Mouse (Mus musculus) T-helper 1 cell (primary cell): Measurements from ENCODE around the gene BC048562.

Experiments used
- in situ Hi-C: fragments of 300-600 bp; cut with MboI, MseI; formaldehyde crosslinking; loops from one replicate; pipeline ENCODE4 v1.15.1; 2025; ENCODE audit warnings: high pct_unique_total_duplicates

Gene BC048562

DNA sequence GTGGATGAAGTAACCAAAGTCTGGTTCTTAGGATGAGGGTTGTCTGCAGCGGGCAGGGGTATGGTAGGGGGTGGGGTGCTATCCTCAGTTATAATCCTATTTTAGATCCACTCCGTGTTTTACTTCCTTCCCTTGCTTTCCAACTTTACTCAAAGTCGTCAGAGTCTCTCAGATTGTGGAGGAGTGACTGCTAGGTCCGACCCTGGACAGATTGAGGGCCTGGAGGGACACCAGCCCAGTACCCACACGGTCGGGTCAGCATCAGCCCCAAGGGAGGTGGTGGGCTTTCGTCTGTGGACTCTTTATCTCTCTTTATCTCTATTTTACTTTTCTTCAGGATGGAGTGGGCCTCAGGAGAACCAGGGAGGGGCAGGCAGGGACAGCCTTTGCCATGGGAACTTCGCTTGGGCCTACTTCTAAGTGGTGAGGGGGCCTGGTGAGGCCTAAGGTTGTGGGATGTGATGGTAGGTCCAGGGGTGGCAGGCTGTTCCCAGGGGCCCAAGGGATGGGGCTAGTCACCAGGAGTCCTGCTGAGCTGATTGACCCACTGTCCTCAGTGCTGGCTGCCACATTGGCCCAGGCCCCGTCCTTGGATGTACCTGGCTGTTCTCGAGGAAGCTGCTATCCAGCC, 43.6 kb downstream of the BC048562 start, which contains the start of gene Lamb2:
Gene Lamb2 (plus strand): TSS at position 16 of the 631 bp plus-strand sequence.
- in situ Hi-C loops = loop anchor here (10.0 kb wide), 1 partner anchor 435 kb away; the partner anchor contains the start of gene Tmem89

- in situ Hi-C loops = loop anchor here (10.0 kb wide), 1 partner anchor 434 kb away; the partner anchor contains the start of gene Tmem89
These were observed 44.7 kb downstream of the BC048562 start for GRCm38 (mm10) chr9:108480813-108481519.

- in situ Hi-C loops = loop anchor here (10.0 kb wide), 1 partner anchor 433 kb away; the partner anchor contains the start of gene Tmem89
These were observed 45.4 kb downstream of the BC048562 start for GRCm38 (mm10) chr9:108481520-108482210.

DNA sequence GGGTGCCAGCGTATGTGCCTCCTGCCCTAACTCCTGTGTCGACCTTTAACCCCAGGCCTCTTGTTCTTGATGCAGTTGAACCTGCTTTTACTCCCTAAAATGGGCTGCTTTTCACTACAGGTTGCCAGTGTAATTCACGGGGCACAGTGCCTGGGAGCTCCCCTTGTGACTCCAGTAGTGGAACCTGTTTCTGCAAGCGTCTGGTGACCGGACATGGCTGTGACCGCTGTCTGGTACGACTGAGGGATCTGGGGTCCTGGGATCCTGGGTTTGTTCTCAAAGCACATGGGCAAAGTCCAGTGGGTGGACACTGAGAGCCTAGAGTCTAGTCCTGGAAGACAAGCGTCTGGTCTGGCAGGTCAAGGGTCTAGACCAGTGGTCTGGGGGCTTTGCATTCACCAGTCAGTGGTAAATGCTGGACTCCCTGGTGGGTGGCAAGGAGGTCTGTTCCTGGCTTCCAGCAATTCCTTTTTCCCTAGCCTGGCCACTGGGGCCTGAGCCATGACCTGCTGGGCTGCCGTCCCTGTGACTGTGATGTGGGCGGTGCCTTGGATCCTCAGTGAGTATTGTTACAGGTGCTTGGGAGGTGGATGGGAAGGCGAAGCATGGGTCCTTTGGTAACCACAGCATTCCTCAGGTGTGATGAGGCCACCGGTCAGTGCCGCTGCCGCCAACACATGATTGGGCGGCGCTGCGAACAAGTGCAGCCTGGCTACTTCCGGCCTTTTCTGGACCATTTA, 46.9 kb downstream of the BC048562 start:
- in situ Hi-C loops = loop anchor here (10.0 kb wide), 1 partner anchor 432 kb away; the partner anchor contains the start of gene Tmem89

DNA sequence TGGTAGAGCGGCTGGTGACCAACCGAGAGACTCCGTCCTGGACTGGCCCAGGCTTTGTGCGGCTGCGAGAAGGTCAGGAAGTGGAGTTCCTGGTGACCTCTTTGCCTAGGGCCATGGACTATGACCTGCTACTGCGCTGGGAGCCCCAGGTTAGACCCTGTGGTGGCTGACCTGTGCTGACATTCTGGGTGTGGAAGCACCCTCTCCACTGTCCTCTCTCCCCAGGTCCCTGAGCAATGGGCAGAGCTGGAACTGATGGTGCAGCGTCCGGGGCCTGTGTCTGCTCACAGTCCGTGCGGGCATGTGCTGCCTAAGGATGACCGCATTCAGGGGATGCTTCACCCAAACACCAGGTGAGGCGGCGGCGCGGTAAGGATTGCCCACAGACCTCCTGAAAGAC, 47.7 kb downstream of the BC048562 start:
- in situ Hi-C loops = loop anchor here (10.0 kb wide), 1 partner anchor 431 kb away; the partner anchor contains the start of gene Tmem89

DNA sequence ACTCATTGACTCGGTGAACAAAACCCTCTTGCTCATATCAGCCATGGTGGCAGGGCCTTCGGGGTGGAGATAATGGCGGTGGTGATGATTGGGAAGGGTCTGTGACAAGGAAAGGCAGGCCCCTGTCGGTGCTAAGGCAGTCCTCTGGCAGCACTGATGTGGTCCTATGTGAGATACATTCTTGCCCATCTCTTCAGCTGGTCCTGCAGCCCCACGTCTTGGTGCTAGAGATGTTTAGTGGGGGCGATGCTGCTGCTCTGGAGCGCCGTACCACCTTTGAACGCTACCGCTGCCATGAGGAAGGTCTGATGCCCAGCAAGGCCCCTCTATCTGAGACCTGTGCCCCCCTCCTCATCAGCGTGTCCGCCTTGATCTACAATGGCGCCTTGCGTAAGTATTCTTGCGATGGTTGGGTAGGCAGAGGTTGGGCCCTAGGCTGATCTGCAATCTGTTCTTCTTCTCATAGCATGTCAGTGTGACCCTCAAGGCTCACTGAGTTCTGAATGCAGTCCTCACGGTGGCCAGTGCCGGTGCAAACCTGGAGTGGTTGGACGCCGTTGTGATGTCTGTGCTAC, 49.1 kb downstream of the BC048562 start:
- in situ Hi-C loops = loop anchor here (10.0 kb wide), 1 partner anchor 429 kb away; the partner anchor contains the start of gene Tmem89

DNA sequence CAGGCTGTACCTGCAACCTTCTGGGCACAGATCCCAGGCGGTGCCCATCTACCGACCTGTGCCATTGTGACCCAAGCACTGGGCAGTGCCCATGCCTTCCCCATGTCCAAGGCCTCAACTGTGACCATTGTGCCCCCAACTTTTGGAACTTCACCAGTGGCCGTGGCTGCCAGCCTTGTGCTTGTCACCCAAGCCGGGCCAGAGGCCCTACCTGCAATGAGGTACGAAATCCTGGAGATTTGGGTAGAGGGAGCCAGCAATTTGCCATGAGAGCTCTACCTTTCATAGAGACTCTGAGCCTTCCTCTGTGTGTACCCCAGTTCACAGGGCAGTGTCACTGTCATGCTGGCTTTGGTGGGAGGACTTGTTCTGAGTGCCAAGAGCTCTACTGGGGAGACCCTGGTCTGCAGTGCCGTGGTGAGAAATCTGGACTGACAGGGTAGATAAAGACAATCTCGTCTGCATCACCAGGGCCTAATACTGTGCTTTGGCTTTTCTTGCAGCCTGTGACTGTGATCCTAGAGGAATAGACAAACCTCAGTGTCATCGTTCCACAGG, 50.8 kb downstream of the BC048562 start:
- in situ Hi-C loops = loop anchor here (10.0 kb wide), 1 partner anchor 428 kb away; the partner anchor contains the start of gene Tmem89

DNA sequence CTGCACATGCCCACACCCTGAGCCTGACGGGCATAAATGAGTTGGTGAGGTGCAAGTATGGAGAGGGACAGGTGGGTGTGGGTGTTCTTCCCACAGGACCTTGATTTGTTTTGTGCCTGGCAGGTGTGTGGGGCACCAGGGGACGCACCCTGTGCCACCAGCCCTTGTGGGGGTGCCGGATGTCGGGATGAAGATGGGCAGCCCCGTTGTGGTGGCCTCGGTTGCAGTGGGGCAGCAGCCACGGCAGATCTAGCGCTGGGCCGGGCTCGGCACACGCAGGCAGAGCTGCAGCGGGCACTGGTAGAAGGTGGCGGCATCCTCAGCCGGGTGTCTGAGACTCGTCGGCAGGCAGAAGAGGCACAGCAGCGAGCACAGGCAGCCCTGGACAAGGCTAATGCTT, 52.1 kb downstream of the BC048562 start:
- in situ Hi-C loops = loop anchor here (10.0 kb wide), 1 partner anchor 426 kb away; the partner anchor contains the start of gene Tmem89

DNA sequence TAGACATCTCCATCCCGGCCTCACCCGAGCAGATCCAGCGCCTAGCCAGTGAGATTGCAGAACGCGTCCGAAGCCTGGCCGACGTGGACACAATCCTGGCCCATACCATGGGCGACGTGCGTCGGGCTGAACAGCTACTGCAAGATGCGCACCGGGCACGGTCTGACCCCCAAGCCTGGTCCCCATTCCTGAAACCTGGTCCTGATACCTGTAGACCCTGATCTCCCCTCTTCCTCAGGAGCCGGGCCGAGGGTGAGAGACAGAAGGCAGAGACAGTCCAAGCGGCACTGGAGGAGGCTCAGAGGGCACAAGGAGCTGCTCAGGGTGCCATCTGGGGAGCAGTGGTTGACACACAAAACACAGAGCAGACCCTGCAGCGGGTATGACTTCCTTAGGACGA, 52.9 kb downstream of the BC048562 start:
- in situ Hi-C loops = loop anchor here (10.0 kb wide), 1 partner anchor 426 kb away; the partner anchor contains the start of gene Tmem89

- in situ Hi-C loops = loop anchor here (10.0 kb wide), 1 partner anchor 425 kb away; the partner anchor contains the start of gene Tmem89
These were observed 53.6 kb downstream of the BC048562 start for GRCm38 (mm10) chr9:108489702-108490558.

DNA sequence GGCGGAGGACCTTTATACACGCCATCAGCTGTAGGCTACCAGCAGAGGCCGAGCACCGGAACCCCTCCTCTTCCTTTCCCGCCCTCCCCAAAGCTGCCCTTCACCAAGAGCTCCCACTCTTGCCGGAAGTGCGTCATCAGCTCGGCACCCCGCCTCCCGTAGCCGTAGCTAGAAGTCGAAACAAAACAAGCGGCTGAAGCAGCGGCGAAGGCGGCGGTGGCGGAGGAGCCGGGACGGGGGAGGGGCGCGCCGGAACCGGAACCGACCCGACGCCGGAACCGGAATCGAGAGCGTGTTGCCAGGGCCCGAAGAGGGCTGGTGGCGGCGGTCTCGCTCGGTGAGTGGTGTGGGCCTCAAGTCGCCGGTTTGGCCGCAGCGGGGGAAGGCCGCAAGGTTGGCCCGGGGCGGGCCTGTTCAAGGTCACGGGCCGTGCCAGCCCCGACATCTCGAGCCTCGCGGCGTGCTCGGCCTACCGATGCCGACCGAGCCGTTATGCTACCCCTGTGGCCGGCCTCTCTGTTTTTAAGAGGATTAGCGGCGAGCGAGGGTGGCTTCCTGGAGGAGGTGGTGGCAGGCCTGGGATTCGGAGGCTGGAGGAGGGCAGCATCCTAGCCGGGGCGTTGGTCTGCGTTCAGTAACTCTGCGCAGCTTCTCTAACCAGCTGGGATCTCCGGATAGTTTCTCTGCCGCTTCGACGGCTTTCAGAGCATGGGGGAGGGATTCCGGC, 54.4 kb downstream of the BC048562 start, which contains the start of gene Usp19:
Gene Usp19 (plus strand): TSS at position 44 of the 727 bp plus-strand sequence.
- in situ Hi-C loops = no loop called here

GRCm38 (mm10) chr9:108491286-108491580, 55.0 kb downstream of the BC048562 start:
- in situ Hi-C loops = no loop called here

DNA sequence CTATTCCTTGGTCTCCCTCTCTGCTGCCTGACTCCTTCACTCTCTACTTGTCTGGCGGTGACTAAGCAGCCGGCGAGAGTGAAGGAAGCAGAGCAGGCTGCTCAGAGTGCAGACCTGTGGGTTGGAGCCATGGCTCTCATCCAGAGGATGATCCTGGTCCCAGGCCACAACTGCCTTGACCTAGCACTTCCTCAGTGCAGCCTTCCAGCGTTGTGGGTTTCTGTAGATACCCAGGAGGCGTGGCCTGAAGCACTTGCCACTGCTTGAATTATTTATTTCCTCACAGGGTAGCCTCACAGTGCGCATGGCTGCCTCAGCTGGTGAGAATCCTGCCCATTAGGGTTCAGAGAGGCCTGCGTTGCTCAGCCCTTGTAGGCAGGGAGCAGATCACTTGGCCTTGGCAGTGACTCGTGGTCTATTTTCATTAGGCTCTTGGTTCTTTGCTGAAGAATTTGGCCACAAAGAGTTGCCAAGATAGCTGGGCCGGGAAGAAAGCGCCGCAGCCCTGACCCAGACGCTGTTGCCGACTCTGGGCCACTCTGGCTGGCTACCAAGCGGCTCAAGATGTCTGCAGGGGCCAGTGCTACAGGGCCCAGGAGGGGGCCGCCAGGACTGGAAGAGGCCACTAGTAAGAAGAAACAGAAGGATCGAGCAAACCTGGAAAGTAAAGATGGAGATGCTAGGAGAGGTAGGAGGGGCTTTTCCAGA, 55.9 kb downstream of the BC048562 start:
- in situ Hi-C loops = no loop called here

DNA sequence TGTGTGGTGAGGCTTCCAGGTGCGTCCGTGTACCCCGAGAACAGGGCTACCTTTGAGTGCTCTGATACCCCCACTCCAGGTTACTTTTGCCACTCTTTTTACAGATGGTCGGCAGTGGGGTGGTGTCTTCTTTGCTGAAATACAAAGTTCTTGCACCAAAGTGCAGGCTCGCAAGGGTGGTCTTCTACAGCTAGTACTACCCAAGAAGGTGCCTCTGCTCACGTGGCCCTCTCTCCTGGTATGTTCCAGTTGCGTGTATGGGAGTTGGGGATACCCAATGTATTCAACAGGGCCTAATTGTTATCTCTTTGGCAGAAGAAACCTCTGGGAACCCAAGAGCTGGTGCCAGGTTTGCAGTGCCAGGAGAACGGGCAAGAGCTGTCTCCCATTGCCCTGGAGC, 57.0 kb downstream of the BC048562 start:
- in situ Hi-C loops = no loop called here

- in situ Hi-C loops = no loop called here
These were observed 58.0 kb downstream of the BC048562 start for GRCm38 (mm10) chr9:108494146-108494825.

- in situ Hi-C loops = no loop called here
These were observed 58.6 kb downstream of the BC048562 start for GRCm38 (mm10) chr9:108494905-108495304.
